9 mouse cellular contexts compared by ENCODE assay signal in the genomic region with DNA sequence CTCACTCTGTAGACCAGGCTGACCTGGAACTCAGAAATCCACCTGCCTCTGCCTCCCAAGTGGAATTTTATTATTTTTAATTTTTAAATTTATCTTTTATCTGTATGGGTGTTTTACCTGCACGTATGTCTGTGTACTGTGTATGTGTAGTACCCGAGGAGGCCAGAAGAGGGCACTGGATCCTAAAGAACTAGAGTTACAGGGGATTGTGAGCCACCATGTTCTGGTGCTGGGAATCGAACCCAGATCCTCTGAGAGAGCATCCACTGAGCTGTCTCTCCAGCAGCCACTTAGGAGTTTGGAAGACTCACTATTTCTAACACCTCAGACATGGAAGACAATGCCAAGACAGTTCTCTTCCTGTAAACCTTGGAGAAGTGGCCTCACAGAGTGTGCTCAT. TPM values are rescaled to one million over a fixed set of nuclear protein-coding genes. Genes with fewer than 3 reads are reported as not detected.
DNase-seq lines count a peak whose midpoint lies in the region; ATAC-seq and TF ChIP-seq lines count a peak whose summit lies in the region.
"Had no signal": no experiment of that assay in that cellular context is flagged by ENCODE, and none has a peak within 500 bp of the region (broad histone marks: within the 10 kb centered on the region; RNA-seq: fewer than 3 reads in every experiment).

No protein-coding gene starts in this region.

- H3K27me3 ChIP-seq in Patski, result no peaks in the 10 kb centered on the region
- no peaks in the 10 kb centered on the region for H3K27me3 ChIP-seq in hindbrain, embryonic 16.5 days (replicated peaks; ENCODE audit: control insufficient read depth, insufficient read depth, low read length)
- H3K27me3 ChIP-seq: limb, embryonic 12.5 days had no signal

- H3K4me3 ChIP-seq in layer of hippocampus, adult 2 months, result no peak overlapping the region
- no peak overlapping the region for H3K4me3 ChIP-seq in hindbrain, embryonic 16.5 days (ENCODE audit: low read length)
- H3K4me3 ChIP-seq: limb, embryonic 12.5 days had no signal

- CTCF ChIA-PET in Patski (lab: Charles Lee), result interaction anchor here (0.9 to 3.4 kb wide), 2 partner anchors 15 to 80 kb away, joined by 3 to 20 read pairs; no protein-coding TSS in a partner anchor

- TF ChIP-seq CTCF in layer of hippocampus, adult 2 months (conservative IDR thresholded peaks at IDR 0.05), result peak; percentile 67
- TF ChIP-seq CTCF in Patski (IDR thresholded peaks at IDR 0.05), result peak; percentile 57

- no peaks in the 10 kb centered on the region for H3K4me1 ChIP-seq in hindbrain, embryonic 16.5 days (ENCODE audit: control insufficient read depth, insufficient read depth, low read depth, low read length)
- H3K4me1 ChIP-seq: limb, embryonic 12.5 days had no signal

- ATAC-seq in Patski, result no peak
- 0 out of 2 replicates have a peak, but pooled peaks have one; percentile 40 for ATAC-seq in granulocyte monocyte progenitor cell, adult 5-6 weeks (replicated peaks; ENCODE audit: poor library complexity, severe bottlenecking)
- ATAC-seq in hindbrain, embryonic 16.5 days, result no peak

- in situ Hi-C loops in Patski (cut with MboI; ENCODE audit: low pct_unique_long_range_greater_than_20kb), result loop anchor here (5.0 kb wide), 1 partner anchor 81 kb away; no protein-coding TSS in a partner anchor

- POLR2A ChIA-PET in Patski (lab: Charles Lee), result no interaction called here

- WGBS in hindbrain, embryonic 16.5 days, result 89% methylated on average over 3 of the region's 3 CpGs

- DNase-seq in layer of hippocampus, adult 2 months (ENCODE audit: low spot score in 2 of 2), result no peak
- DNase-seq in layer of hippocampus, postnatal 36 days, result no peak
- no peak for DNase-seq in Patski (ENCODE audit: low read depth, low spot score)
- DNase-seq in spleen, postnatal 4 days (ENCODE audit: low spot score in 2 of 2), result peak; percentile 47 to 70
- no peak for DNase-seq in frontal cortex, postnatal 36 days (ENCODE audit: low spot score in 2 of 2)
- DNase-seq: heart, postnatal 14 days had no signal

- H3K36me3 ChIP-seq in hindbrain, embryonic 16.5 days (ENCODE audit: control insufficient read depth, insufficient read depth, low read length), result no peaks in the 10 kb centered on the region

- H3K9ac ChIP-seq in hindbrain, embryonic 16.5 days (ENCODE audit: low read depth, low read length), result no peak overlapping the region
- H3K9ac ChIP-seq: limb, embryonic 12.5 days had no signal

- H3K4me2 ChIP-seq in hindbrain, embryonic 16.5 days (ENCODE audit: low read length), result no peak overlapping the region
- H3K4me2 ChIP-seq: limb, embryonic 12.5 days had no signal

- no peaks in the 10 kb centered on the region for H3K9me3 ChIP-seq in hindbrain, embryonic 16.5 days (ENCODE audit: control insufficient read depth, low read length)

- H3K27ac ChIP-seq in layer of hippocampus, adult 2 months, result no peak overlapping the region
- no peak overlapping the region for H3K27ac ChIP-seq in hindbrain, embryonic 16.5 days (ENCODE audit: low read depth, low read length)
- H3K27ac ChIP-seq: limb, embryonic 12.5 days had no signal

RNA-seq across cellular contexts. Expression of a gene that starts 11.1 kb away (rescaled TPM):
- total RNA-seq in layer of hippocampus, adult 2 months (2021), result 10 to 100 TPM; 37.1 to 40.5 TPM
- total RNA-seq in layer of hippocampus, postnatal 36 days (2021), result 10 to 100 TPM; 36.2 to 41.5 TPM
- polyA plus RNA-seq in Patski (2021), result 50.0 TPM
- 58.4 and 62.3 TPM in 2 replicates for total RNA-seq in granulocyte monocyte progenitor cell, adult 5-6 weeks (2014; fragmentation: Nextera tagmentation)
- total RNA-seq in granulocyte monocyte progenitor cell, adult 5-6 weeks (2017), result 75.4 and 85.1 TPM in 2 replicates
- 34.8 and 37.0 TPM in 2 replicates for polyA plus RNA-seq in hindbrain, embryonic 16.5 days (2015; fragmentation: Nextera tagmentation; extraction: Ambion mirVana)

RNA-seq across cellular contexts. Expression of a gene that starts 50.9 kb away (rescaled TPM):
- total RNA-seq in layer of hippocampus, adult 2 months (2021), result 10 to 100 TPM; 32.3 to 34.3 TPM
- 10 to 100 TPM; 31.6 to 33.6 TPM for total RNA-seq in layer of hippocampus, postnatal 36 days (2021)
- polyA plus RNA-seq in Patski (2021), result 29.5 TPM
- total RNA-seq in granulocyte monocyte progenitor cell, adult 5-6 weeks (2014; fragmentation: Nextera tagmentation), result 29.0 and 34.6 TPM in 2 replicates
- total RNA-seq in granulocyte monocyte progenitor cell, adult 5-6 weeks (2017), result 43.6 and 43.7 TPM in 2 replicates
- 1.9 and 2.1 TPM in 2 replicates for polyA plus RNA-seq in hindbrain, embryonic 16.5 days (2015; fragmentation: Nextera tagmentation; extraction: Ambion mirVana)

Comparison
In these comparisons a context has a peak if more than half of its experiments do, and no peak if none do; other contexts are left out.
1. DNase-seq: peak in spleen, postnatal 4 days (2 of 2); none in layer of hippocampus, adult 2 months (0 of 2), layer of hippocampus, postnatal 36 days (0 of 2), Patski (single experiment) and frontal cortex, postnatal 36 days (0 of 2).